Mouse (Mus musculus): ENCODE measurements around the gene Utp4. TPM values are rescaled to one million over a fixed set of nuclear protein-coding genes. Genes with fewer than 3 reads are reported as not detected.
"Not testable (repeated sequence)": the region's sequence is repeated elsewhere in the genome, so short reads cannot be mapped to it uniquely, and the experiment has no call there.

Utp4 gene
- 10 to 100 TPM; 30.0 to 30.2 TPM for total RNA-seq (2021)

GRCm38 (mm10) chr8:106893481-106894156 lies at the start of gene Utp4:
TSS of gene Utp4 (plus strand) at chr8:106893636.
- intact Hi-C loops (cut with DNase I): no loop called here
- DNase-seq: peak; percentile 89

GRCm38 (mm10) chr8:106850034-106850433 lies 43.4 kb upstream of the Utp4 start:
- no peak for DNase-seq
- intact Hi-C loops (cut with DNase I): no loop called here

- DNase-seq: no peak
- intact Hi-C loops (cut with DNase I): no loop called here
Measured at GRCm38 (mm10) chr8:106854534-106855241, 38.7 kb upstream of the Utp4 start.

- no peak for DNase-seq
- intact Hi-C loops (cut with DNase I): no loop called here
Measured at GRCm38 (mm10) chr8:106855242-106855562, 38.2 kb upstream of the Utp4 start.

DNA sequence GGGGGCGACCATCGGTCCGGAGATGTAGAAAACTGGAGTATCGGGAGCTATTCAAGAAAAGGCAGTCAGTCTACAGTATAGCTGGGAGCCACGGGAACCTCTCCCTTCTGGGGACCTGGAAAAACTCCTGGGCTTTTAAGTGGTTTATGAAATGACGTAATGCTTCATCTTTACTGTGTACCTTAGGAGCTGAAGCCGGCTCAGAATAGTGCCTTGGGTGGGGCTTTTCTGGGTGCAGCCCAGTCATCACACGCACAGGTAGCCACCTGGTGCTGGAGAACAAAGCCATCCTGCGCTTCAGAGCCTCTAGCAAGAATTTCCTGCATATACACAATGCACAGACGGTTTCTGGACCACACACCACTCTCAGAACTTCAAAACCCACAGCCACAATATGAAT lies 30.6 kb upstream of the Utp4 start:
- DNase-seq: no peak
- intact Hi-C loops (cut with DNase I): no loop called here

DNA sequence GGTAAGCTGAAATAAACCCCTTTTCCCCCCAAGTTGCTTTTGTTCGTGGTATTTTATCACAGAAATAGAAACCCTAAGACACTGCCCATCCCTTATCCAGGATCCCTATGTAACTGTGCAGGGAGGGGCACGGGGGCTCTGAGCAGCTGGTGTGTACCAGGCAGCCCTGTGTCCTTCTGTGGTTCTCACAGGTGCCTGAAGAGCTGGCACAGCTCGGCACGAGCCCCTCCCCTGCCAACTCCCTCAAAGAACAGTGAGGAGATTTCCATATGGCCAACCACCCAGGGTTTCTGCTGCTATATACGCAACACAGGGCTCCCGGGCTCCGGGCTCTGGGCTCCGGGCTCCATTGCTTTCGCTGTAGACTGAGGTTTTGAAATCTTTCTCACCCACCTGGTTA lies 28.1 kb upstream of the Utp4 start:
- DNase-seq: peak; percentile 62
- intact Hi-C loops (cut with DNase I): no loop called here

DNA sequence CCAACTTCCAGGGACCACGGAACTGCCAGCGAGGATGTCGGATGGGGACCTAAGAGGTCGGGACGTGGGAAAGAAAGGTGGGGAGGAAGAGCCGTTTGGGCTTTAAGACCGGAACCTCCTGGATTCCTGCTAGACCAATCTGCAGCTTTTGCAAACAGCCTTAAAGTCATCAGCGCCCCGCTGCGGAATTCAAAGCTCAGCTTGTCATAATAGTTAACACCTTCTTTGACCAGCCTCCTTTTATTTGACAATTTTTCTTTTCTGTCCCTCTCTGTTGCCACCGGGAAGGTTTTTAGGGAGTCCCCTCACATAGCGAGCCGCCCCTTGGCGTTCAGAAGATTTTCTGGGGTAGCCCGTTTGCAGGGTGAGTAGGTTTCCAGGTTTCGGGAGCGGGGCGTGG lies 23.4 kb upstream of the Utp4 start, which contains the start of gene Has3:
TSS of gene Has3 (plus strand) at position 192 of the 400 bp plus-strand sequence.
- DNase-seq: no peak
- intact Hi-C loops (cut with DNase I): loop anchor here (5.0 kb wide), 1 partner anchor 153 kb away; no protein-coding TSS in a partner anchor

GRCm38 (mm10) chr8:106870537-106871327 lies 22.7 kb upstream of the Utp4 start:
- DNase-seq: peak; percentile 67
- intact Hi-C loops (cut with DNase I): loop anchor here (5.0 kb wide), 1 partner anchor 153 kb away; no protein-coding TSS in a partner anchor

DNA sequence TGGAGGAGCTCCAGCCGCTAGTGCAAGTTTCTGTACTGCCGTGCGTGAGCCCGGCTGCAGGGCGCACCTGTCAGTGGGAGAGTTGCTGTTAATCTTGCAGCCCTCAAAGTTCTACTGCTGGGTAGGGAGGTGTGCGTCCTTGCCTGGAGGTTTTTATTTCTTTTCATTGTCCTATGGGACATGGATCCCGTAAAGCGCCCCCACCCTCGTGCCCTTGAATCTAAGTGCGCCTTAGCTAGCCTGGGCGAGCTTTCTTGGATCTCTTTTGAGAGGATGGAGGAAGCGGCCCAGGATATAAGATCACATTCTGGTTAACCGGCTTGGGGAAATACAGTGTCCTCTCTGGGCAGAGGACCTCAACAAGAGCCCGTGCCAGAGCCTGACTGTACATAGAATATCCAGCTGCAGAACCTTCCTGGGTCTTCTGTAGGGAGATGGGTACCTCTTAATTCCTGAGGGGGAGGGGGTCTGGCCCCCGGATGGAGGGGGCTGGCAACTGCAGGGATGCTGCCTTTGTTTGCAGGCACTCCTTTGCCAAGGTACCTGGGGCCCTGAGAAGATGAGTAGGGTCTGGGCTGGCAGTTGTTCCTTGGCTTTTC lies 22.0 kb upstream of the Utp4 start:
- no peak for DNase-seq
- intact Hi-C loops (cut with DNase I): loop anchor here (5.0 kb wide), 1 partner anchor 154 kb away; no protein-coding TSS in a partner anchor

GRCm38 (mm10) chr8:106871931-106872371 lies 21.5 kb upstream of the Utp4 start:
- DNase-seq: peak; percentile 73
- intact Hi-C loops (cut with DNase I): loop anchor here (5.0 kb wide), 1 partner anchor 155 kb away; no protein-coding TSS in a partner anchor

DNA sequence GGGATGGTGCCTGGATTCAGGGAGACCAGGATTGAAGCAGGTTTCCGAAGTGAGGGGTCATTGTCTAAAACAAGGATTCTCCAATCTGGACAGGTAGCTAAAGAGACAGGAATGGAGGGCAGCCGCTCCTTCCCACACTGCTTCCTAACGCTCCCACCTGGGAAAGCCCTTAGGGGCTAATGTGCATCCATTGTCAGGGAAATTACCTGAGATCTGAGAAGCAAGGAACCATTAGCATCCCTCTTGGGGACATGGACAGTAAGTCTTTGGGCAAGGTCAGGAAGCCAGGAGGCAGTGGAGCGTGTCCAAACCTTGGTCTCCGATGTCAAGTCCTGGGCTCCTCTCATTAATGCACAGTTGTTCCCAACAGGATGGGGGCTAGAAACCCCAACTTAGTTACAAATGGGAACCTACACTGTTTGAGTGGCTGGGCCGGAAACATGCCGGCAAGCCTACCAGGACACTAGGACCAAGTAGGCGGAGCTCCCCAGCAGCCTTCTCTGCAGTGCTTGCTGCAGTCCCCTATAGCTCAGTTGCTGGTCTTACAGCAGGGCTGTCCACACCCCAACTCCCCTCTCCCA lies 20.9 kb upstream of the Utp4 start:
- intact Hi-C loops (cut with DNase I): loop anchor here (5.0 kb wide), 1 partner anchor 155 kb away; no protein-coding TSS in a partner anchor
- DNase-seq: peak; percentile 25

DNA sequence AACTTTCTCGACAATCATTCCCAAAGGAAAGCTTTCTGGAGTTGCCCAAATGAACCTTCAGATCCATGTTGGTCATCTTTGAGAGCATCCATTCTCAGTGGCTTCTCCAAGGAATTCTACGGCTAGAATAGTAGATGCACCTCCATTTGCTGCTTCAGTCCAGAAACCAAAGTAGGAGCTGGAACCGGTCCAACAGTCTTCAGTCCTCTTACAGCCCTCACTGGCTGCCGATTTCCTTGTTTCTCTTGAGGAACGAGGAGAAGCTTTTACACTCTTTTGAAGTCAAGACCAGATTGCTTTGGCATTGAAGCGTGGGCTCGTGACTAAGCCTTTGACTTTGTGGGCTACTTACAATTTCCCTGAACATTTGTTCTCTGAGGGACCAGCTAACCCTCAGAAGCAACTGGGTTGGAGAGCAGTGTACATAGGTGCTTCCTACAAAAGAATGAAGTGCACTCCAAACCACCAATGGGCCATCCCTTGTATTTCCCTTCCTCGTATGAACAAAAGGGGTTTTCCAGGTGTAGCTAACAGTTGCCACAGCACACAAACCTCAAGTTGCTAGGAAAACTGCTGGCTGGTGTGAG lies 13.2 kb upstream of the Utp4 start:
- intact Hi-C loops (cut with DNase I): no loop called here

DNA sequence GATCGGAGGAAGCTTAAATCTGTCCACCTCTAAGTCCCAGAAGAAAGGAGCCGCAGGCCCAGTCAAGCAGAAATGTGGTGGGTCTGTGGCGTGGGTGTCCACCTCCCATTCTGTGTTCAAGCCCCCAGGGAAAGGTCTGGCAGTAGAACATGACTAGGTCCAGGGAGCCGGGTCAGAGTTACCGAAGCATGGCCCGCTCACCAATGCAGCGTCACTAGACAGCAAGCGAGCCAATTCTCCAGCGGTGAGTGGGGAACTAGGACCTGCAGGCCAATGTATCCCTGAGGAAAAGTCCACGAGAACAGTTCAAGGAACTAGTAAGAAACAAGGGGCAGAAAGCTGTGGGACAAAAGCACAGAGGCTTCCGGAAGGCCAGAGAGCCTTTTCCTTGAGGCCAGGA lies 9.3 kb upstream of the Utp4 start:
- DNase-seq; intact Hi-C loops (cut with DNase I): not testable (repeated sequence)

More for the DNA sequence above, 13.2 kb upstream of the Utp4 start:
- DNase-seq: no peak

DNA sequence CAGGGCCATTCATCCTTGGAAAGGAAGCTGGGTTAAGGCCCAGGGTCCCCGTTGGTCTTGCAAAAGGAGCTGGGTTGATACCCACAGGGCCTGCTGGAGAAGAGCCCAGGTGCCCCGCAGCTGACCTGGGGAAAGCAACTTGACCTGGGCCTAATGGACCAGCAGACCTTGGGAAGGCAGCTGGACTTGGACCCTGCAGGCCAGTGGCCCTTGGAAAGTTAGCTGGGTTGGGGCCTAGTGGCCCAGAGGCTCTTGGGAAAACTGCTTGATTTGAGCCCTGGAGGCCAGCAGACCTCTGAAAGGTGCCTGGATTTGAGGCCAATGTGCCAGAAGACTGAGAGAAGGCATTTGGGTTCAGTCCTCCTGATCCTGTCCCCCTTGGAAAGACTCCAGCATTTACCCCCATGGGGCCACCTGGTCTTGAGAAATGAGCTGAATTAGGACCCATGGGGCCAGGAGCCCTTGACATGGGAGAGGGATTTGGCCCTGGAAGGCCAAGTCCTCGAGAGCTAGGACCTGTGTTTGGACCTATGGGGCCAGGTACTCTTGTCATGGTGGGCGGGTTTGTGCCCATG lies 8.5 kb upstream of the Utp4 start:
- intact Hi-C loops (cut with DNase I): loop anchor here (5.0 kb wide), 2 partner anchors 168 to 188 kb away; no protein-coding TSS in a partner anchor

GRCm38 (mm10) chr8:106887336-106888189 lies 5.9 kb upstream of the Utp4 start:
- intact Hi-C loops (cut with DNase I): loop anchor here (5.0 kb wide), 2 partner anchors 170 to 190 kb away; no protein-coding TSS in a partner anchor

More for the DNA sequence above, 8.5 kb upstream of the Utp4 start:
- DNase-seq: not testable (repeated sequence)

GRCm38 (mm10) chr8:106888803-106889202 lies 4.6 kb upstream of the Utp4 start:
- no peak for DNase-seq
- intact Hi-C loops (cut with DNase I): loop anchor here (5.0 kb wide), 2 partner anchors 172 to 192 kb away; no protein-coding TSS in a partner anchor

More at GRCm38 (mm10) chr8:106887336-106888189, 5.9 kb upstream of the Utp4 start:
- peak; percentile 83 for DNase-seq

- intact Hi-C loops (cut with DNase I): no loop called here
- DNase-seq: peak; percentile 27
Measured at GRCm38 (mm10) chr8:106892210-106892805, 1.1 kb upstream of the Utp4 start.
